Mouse (Mus musculus) MEL-GATA-1-ER (cell line): Measurements from ENCODE around the gene Ankrd55.

Experiments
- DNase-seq: peaks from one replicate; pipeline ENCODE4 v3.0.0-alpha.2; 2012; ENCODE audit warnings: low read depth; ENCODE audit errors: extremely low read depth

The Ankrd55 gene

GRCm38 (mm10) chr13:112375766-112376165 lies 87.5 kb downstream of the Ankrd55 start:
- no peak for DNase-seq

- no peak for DNase-seq
These were observed 90.6 kb downstream of the Ankrd55 start for GRCm38 (mm10) chr13:112378782-112379305.

GRCm38 (mm10) chr13:112381476-112381875 lies 93.2 kb downstream of the Ankrd55 start:
- DNase-seq = no peak

- no peak for DNase-seq
These were observed 94.2 kb downstream of the Ankrd55 start for GRCm38 (mm10) chr13:112382457-112382856.

GRCm38 (mm10) chr13:112382956-112383355 lies 94.7 kb downstream of the Ankrd55 start:
- DNase-seq = no peak

- no peak for DNase-seq
These were observed 95.8 kb downstream of the Ankrd55 start for GRCm38 (mm10) chr13:112383941-112384659.

GRCm38 (mm10) chr13:112385040-112385439 lies 96.8 kb downstream of the Ankrd55 start:
- DNase-seq = no peak

- DNase-seq = no peak
These were observed 98.3 kb downstream of the Ankrd55 start for GRCm38 (mm10) chr13:112386494-112387075.

GRCm38 (mm10) chr13:112387279-112387678 lies 99.0 kb downstream of the Ankrd55 start:
- no peak for DNase-seq

GRCm38 (mm10) chr13:112388176-112388575 lies 99.9 kb downstream of the Ankrd55 start:
- no peak for DNase-seq

GRCm38 (mm10) chr13:112390206-112390605 lies 102.0 kb downstream of the Ankrd55 start:
- DNase-seq = no peak

- DNase-seq = no peak
These were observed 103.1 kb downstream of the Ankrd55 start for GRCm38 (mm10) chr13:112391354-112391753.

- no peak for DNase-seq
These were observed 105.1 kb downstream of the Ankrd55 start for GRCm38 (mm10) chr13:112393356-112393755.

- DNase-seq = no peak
These were observed 106.0 kb downstream of the Ankrd55 start for GRCm38 (mm10) chr13:112394271-112394670.

- no peak for DNase-seq
These were observed 116.5 kb downstream of the Ankrd55 start for GRCm38 (mm10) chr13:112404723-112405122.

GRCm38 (mm10) chr13:112405184-112405583 lies 116.9 kb downstream of the Ankrd55 start:
- no peak for DNase-seq

- DNase-seq = no peak
These were observed 118.4 kb downstream of the Ankrd55 start for GRCm38 (mm10) chr13:112406618-112407017.

GRCm38 (mm10) chr13:112407181-112407700 lies 119.0 kb downstream of the Ankrd55 start:
- DNase-seq = no peak

- DNase-seq = no peak
These were observed 119.7 kb downstream of the Ankrd55 start for GRCm38 (mm10) chr13:112407776-112408490.

- DNase-seq = no peak
These were observed 120.5 kb downstream of the Ankrd55 start for GRCm38 (mm10) chr13:112408701-112409100.

- no peak for DNase-seq
These were observed 121.1 kb downstream of the Ankrd55 start for GRCm38 (mm10) chr13:112409331-112409730.

GRCm38 (mm10) chr13:112409851-112410250 lies 121.6 kb downstream of the Ankrd55 start:
- no peak for DNase-seq
